Mouse (Mus musculus) midbrain, embryonic 10.5 days (tissue): ENCODE results near the gene Ppa2. TPM values are rescaled to one million over a fixed set of nuclear protein-coding genes. Genes with fewer than 3 reads are reported as not detected.

ENCODE experiments used
- DNase-seq: peaks from one replicate; pipeline ENCODE4 v3.0.0-alpha.2; 2017; ENCODE audit warnings: low spot score
- H3K27ac ChIP-seq: fragments of 300-500 bp; sonication (generic); replicated peaks from 2 replicates; pipeline ENCODE4 v1.5.1; 2016; ENCODE audit warnings: mild to moderate bottlenecking
- H3K27me3 ChIP-seq: fragments of 300-500 bp; sonication (generic); 2 replicates; pipeline ENCODE4 v1.6.1; 2016; ENCODE audit warnings: low read depth, mild to moderate bottlenecking; ENCODE audit not compliant: poor library complexity, severe bottlenecking
- H3K36me3 ChIP-seq: fragments of 300-500 bp; sonication (generic); 2 replicates; pipeline ENCODE4 v1.6.1; 2016; ENCODE audit warnings: mild to moderate bottlenecking, moderate library complexity
- H3K4me1 ChIP-seq: fragments of 300-500 bp; sonication (generic); 2 replicates; pipeline ENCODE4 v1.6.1; 2016
- H3K4me3 ChIP-seq: fragments of 300-500 bp; sonication (generic); 2 replicates; pipeline ENCODE4 v1.5.1; 2016; ENCODE audit warnings: mild to moderate bottlenecking, moderate library complexity
- H3K9me3 ChIP-seq: fragments of 300-500 bp; sonication (generic); replicated peaks from 2 replicates; pipeline ENCODE4 v1.6.1; 2016; ENCODE audit warnings: mild to moderate bottlenecking
- WGBS: fragments of 180-500 bp; shearing (Covaris S2); methylation state at CpG from one replicate; pipeline ENCODE4 v1.1.7; 2016; 5-methylcytosine and 5-hydroxymethylcytosine counted together
- polyA plus RNA-seq: library from polyadenylated mRNA; unstranded; fragments of >200 nt; fragmentation: Nextera tagmentation; extraction: Ambion mirVana; gene quantifications from 2 replicates; pipeline ENCODE4 v1.2.1, GENCODE M21; 2016

The Ppa2 gene
- polyA plus RNA-seq, 1 experiment from 2014 or later, result 91.6 TPM

DNA sequence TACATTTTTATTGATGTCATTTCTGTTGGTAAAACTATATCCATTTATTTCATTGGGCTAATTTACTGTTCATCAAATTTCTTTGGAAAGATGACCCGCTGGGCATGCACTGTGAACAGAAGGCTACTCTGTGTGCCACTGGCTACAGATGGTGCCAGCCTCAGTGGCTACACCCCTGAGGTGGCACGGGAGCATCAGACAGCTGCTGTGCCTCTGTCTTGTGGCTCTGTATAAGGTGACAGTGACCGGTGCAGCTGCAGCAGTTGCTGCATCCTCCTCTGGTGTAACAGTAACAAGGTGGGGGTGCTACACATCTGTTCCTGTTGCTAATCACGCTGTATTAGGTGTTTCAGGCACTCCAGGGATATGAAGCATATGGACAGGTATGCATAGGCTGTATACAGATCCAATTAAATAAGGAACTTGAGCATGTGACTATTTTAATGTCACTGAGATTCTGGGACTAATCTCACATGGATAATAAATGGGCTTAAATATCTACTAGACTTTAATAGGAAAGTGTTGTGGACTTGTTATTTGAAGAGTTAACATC is 101.3 kb downstream of the Ppa2 start:
- no peaks in the 10 kb centered on the region for H3K36me3 ChIP-seq
- DNase-seq, result no peak
- no peak overlapping the region for H3K4me3 ChIP-seq
- no peaks in the 10 kb centered on the region for H3K9me3 ChIP-seq
- no peaks in the 10 kb centered on the region for H3K4me1 ChIP-seq
- WGBS, result 85% methylated on average over 4 of the region's 4 CpGs
- no peaks in the 10 kb centered on the region for H3K27me3 ChIP-seq
- H3K27ac ChIP-seq, result no peak overlapping the region

- Histone ChIP-seq H3K4me1 (no peaks in the 10 kb centered on the region), H3K9me3 (no peaks in the 10 kb centered on the region), H3K27me3 (no peaks in the 10 kb centered on the region), H3K36me3 (no peaks in the 10 kb centered on the region), H3K27ac (no peak overlapping the region), H3K4me3 (no peak overlapping the region)
- 95% methylated on average over 8 of the region's 8 CpGs for WGBS
- DNase-seq, result no peak
Measured at GRCm38 (mm10) chr3:133411768-133412167, 101.9 kb downstream of the Ppa2 start.

- no peaks in the 10 kb centered on the region for H3K9me3 ChIP-seq
- no peaks in the 10 kb centered on the region for H3K4me1 ChIP-seq
- no peaks in the 10 kb centered on the region for H3K36me3 ChIP-seq
- H3K27ac ChIP-seq, result no peak overlapping the region
- no peak for DNase-seq
- no peaks in the 10 kb centered on the region for H3K27me3 ChIP-seq
- no peak overlapping the region for H3K4me3 ChIP-seq
- WGBS, result 84% methylated on average over 4 of the region's 4 CpGs
Measured at GRCm38 (mm10) chr3:133414747-133415146, 104.8 kb downstream of the Ppa2 start.

DNA sequence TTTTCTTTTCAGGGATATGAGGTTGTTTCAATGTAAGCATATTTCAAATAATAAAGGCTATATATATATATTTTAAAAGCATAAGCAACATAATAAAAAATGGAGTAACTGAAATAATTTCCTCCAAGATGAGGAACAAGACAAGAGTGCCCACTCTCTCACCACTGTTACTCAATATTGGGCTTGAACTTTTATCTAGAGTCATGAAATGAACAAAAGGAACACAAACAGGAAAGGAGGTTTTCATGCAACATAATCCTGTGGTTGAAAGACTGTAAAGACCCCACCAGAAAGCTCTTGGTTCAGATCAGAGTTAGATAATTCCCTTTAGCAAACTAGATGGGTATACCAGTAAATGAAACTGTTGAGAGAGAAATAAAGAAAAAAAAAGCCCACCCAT is 113.2 kb downstream of the Ppa2 start:
- Histone ChIP-seq H3K4me3 (no peak overlapping the region), H3K36me3 (no peaks in the 10 kb centered on the region), H3K27me3 (no peaks in the 10 kb centered on the region), H3K4me1 (no peaks in the 10 kb centered on the region), H3K9me3 (no peaks in the 10 kb centered on the region), H3K27ac (no peak overlapping the region)
- DNase-seq, result no peak

Other genes with a start within 250 kb of the Ppa2 start
- 22.7 and 26.0 TPM in 2 replicates for gene Ints12, start 218.3 kb upstream of the Ppa2 start, polyA plus RNA-seq
- 8.0 and 8.3 TPM in 2 replicates for gene Gstcd, start 218.1 kb upstream of the Ppa2 start, polyA plus RNA-seq
- gene Arhgef38, start 75.2 kb upstream of the Ppa2 start, polyA plus RNA-seq, result 0.05 TPM in 1 of 2 replicates, not detected in the other
- 14.6 and 19.7 TPM in 2 replicates for gene Tet2, start 235.0 kb downstream of the Ppa2 start, polyA plus RNA-seq